Mouse (Mus musculus) sigmoid colon, adult 10 weeks (tissue): ENCODE data around the gene Rnf222. TPM values are rescaled to one million over a fixed set of nuclear protein-coding genes. Genes with fewer than 3 reads are reported as not detected.

Experiments used
- polyA plus RNA-seq: library from polyadenylated mRNA; stranded (reverse); fragments of 350-450 nt; fragmentation: Illumina TruSeq; extraction: RNeasy Lipid Tissue Mini Kit (QIAGEN cat#74804); gene quantifications from one replicate; pipeline ENCODE4 v1.2.3, GENCODE M21; 2014; ENCODE audit warnings: low read depth, low replicate concordance

The Rnf222 gene
- polyA plus RNA-seq, result not detected

DNA sequence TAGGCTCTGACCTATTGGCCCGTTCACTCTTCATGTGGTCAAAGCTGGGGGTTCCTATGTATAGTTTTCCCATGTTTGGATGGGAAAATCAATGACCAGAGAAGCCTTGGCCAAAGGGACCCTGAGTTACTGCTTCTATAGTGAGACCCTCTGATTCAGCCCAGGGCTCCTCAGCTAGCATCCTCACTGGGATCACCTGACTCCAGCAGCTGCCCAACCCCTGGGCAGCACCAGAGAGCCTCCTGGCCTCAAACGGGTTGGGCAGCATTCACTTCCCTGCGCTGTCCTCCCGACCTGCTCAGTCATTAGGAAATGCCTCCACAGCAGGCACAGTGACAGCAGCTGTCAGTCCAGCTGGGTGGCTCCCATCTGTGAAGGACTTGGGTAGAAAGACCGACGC, at the start of gene Rnf222:
TSS of gene Rnf222 (plus strand) at position 301 of the 400 bp plus-strand sequence.

DNA sequence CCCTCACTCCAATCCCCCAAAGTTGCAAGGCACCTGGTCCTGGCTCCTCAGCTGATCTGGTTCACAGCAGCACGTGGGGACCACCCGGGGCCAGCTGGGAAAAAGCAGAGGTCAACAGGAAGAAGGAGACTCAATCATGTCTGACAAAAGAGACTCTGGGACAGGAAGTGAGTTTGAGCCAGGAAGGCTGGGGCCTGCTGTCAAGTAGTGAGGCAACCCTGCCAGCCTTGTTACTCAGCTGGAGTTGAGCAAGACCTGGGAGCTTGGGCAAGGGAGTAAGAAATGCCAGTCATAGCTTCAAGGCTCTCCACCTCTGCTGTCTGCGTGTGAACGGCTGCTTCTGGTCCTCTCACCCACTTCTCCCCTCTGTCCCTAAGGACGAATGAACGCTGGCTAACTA, 16.6 kb upstream of the Rnf222 start, which contains the start of gene Ndel1:
TSS of gene Ndel1 (minus strand) at position 111 of the 400 bp plus-strand sequence.

DNA sequence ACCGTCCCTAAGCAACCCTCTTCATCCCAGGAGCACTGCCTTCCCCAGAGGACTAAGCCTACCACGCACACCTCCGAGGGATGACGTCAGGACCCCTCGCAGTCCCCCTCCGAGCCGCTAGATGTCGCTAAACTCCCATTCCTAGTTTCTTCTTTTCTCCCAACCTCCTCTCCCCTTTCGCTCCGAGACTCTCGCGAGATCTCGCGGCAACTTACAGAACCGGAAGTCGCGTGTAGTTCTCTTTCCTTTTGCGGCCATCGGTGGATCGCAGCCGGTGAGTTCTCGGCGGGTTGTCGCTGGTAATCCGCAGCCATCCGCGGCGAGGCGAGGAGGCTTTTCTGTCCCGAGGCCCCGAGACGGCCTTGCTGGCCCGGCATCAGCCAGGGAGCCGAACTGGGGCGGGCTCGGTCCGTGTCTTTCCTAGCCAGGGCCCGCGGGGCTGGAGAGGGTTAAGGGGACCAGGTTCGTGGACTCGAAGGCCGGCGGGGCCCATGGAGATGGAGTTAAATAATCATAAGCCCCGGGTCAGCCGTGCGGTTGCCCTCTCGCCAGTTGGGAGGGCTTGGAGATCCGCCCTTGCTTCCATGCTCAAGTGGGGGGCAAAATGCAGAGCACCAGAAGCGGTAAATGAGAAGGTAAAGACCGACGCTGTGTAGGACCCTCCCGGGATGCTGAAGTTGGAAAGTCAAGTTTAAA, 13.1 kb downstream of the Rnf222 start, which contains the start of gene Rpl26:
TSS of gene Rpl26 (plus strand) at position 233 of the 696 bp plus-strand sequence.

DNA sequence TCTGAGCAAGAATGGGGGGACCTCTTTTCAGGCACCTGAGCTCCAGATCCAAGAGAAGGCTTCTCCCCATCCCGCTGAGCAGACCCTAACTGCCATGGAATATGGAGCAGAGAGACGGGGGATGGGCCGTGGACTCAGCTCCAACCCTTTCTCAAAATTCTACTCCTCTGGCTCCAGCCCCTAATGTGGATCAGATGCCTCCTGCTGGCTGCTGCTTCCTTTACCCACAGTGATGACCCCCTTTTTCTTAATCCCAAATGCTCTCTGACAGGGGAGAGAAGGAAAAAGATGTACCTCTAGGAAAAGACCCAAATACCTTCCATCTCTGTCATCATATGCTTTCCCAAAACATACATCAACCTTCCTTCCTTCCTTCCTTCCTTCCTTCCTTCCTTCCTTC, 38.6 kb downstream of the Rnf222 start, which contains the start of gene Odf4:
TSS of gene Odf4 (minus strand) at position 101 of the 400 bp plus-strand sequence.

Other genes starting within 250 kb of the Rnf222 start
- gene Myh10, start 197.0 kb upstream of the Rnf222 start, polyA plus RNA-seq, result 9.9 TPM
- 192 TPM for gene Ndel1, start 16.7 kb upstream of the Rnf222 start, polyA plus RNA-seq
- 169 TPM for gene Rpl26, start 13.0 kb downstream of the Rnf222 start, polyA plus RNA-seq
- gene Odf4, start 38.5 kb downstream of the Rnf222 start, polyA plus RNA-seq, result not detected
- gene Arhgef15, start 68.9 kb downstream of the Rnf222 start, polyA plus RNA-seq, result 1.7 TPM
- gene Slc25a35, start 79.6 kb downstream of the Rnf222 start, polyA plus RNA-seq, result 53.1 TPM
- gene Rangrf, start 86.6 kb downstream of the Rnf222 start, polyA plus RNA-seq, result 7.5 TPM
- gene Pfas, start 119.9 kb downstream of the Rnf222 start, polyA plus RNA-seq, result 8.8 TPM
- gene Ctc1, start 127.4 kb downstream of the Rnf222 start, polyA plus RNA-seq, result 3.0 TPM
- 3.5 TPM for gene Aurkb, start 157.1 kb downstream of the Rnf222 start, polyA plus RNA-seq
- 3.4 TPM for gene Borcs6, start 171.2 kb downstream of the Rnf222 start, polyA plus RNA-seq
- gene Tmem107, start 182.3 kb downstream of the Rnf222 start, polyA plus RNA-seq, result 1.9 TPM
- 109 TPM for gene Vamp2, start 199.9 kb downstream of the Rnf222 start, polyA plus RNA-seq
- 0.32 TPM for gene Per1, start 206.7 kb downstream of the Rnf222 start, polyA plus RNA-seq
- gene Hes7, start 231.9 kb downstream of the Rnf222 start, polyA plus RNA-seq, result not detected
- not detected for gene 9130213A22Rik, start 234.0 kb downstream of the Rnf222 start, polyA plus RNA-seq
- gene Aloxe3, start 237.3 kb downstream of the Rnf222 start, polyA plus RNA-seq, result 0.22 TPM